Mouse (Mus musculus) kidney, adult 2 months (tissue): Measurements from ENCODE around the gene 2410002F23Rik. TPM values are rescaled to one million over a fixed set of nuclear protein-coding genes. Genes with fewer than 3 reads are reported as not detected.
"Not testable (repeated sequence)": the region's sequence is repeated elsewhere in the genome, so short reads cannot be mapped to it uniquely, and the experiment has no call there.

Source experiments
- DNase-seq: peaks from one replicate; pipeline ENCODE4 v3.0.0; 2021
- H3K27ac ChIP-seq: fragments of 200-500 bp; 2 replicates; pipeline ENCODE4 v1.5.1; 2012; ENCODE audit warnings: low read depth, low read length, control low read depth, inconsistent platforms; ENCODE audit not compliant: insufficient read depth
- H3K27me3 ChIP-seq: fragments of 200-500 bp; replicated peaks from 2 replicates; pipeline ENCODE4 v1.6.1; 2012; ENCODE audit warnings: mild to moderate bottlenecking, moderate library complexity, low read length, inconsistent platforms; ENCODE audit not compliant: control insufficient read depth, insufficient read depth
- H3K36me3 ChIP-seq: fragments of 200-500 bp; 2 replicates; pipeline ENCODE4 v1.6.1; 2012; ENCODE audit warnings: mild to moderate bottlenecking, moderate library complexity, low read length, inconsistent platforms; ENCODE audit not compliant: control insufficient read depth, insufficient read depth
- H3K4me1 ChIP-seq: fragments of 200-500 bp; 2 replicates; pipeline ENCODE4 v1.6.1; 2011; ENCODE audit warnings: low read length; ENCODE audit not compliant: control insufficient read depth, insufficient read depth
- H3K4me3 ChIP-seq: fragments of 200-500 bp; 2 replicates; pipeline ENCODE4 v1.5.1; 2011; ENCODE audit warnings: mild to moderate bottlenecking, low read depth, low read length, control low read depth; ENCODE audit not compliant: insufficient read depth
- CTCF ChIP-seq: fragments of 200-500 bp; conservative IDR thresholded peaks from 2 replicates; pipeline ENCODE4 v1.5.1; 2011; ENCODE audit warnings: low read depth, mild to moderate bottlenecking, control low read depth, low read length, moderate library complexity, mixed read lengths; ENCODE audit not compliant: insufficient read depth, insufficient read length
- POLR2A ChIP-seq: fragments of 200-500 bp; IDR thresholded peaks from one replicate; pipeline ENCODE4 v1.6.1; 2011; ENCODE audit warnings: low read depth, low read length, control low read depth
- WGBS: fragments of 180-500 bp; shearing (Covaris S2); methylation state at CpG from one replicate; pipeline ENCODE4 v1.1.7; 2018; 5-methylcytosine and 5-hydroxymethylcytosine counted together
- polyA plus RNA-seq: library from polyadenylated mRNA; depleted of rRNA; stranded (reverse); fragments of >200 nt; gene quantifications from 2 replicates; pipeline ENCODE4 v1.2.3, GENCODE M21; 2012; rRNA removed

Gene 2410002F23Rik
- 39.4 and 47.9 TPM in 2 replicates for polyA plus RNA-seq

GRCm38 (mm10) chr7:44246055-44246983 is at the start of gene 2410002F23Rik, which contains the start of gene 1700028J19Rik:
TSS of gene 2410002F23Rik (plus strand) at chr7:44246722.
TSS of gene 1700028J19Rik (minus strand) at chr7:44246695.
- Histone ChIP-seq H3K36me3 (no peaks in the 10 kb centered on the region), H3K4me1 (peaks cover 8% of the 10 kb centered on the region; the same call in 1 of the 2 replicates), H3K27me3 (no peaks in the 10 kb centered on the region), H3K4me3 (peak within 1 kb of the TSS; percentile 96), H3K27ac (peak within 1 kb of the TSS; percentile 90)
- peak; percentile 92 for DNase-seq
- peak; percentile 96 for TF ChIP-seq POLR2A
- TF ChIP-seq CTCF = no peak
- under 1% methylated on average over 62 of the region's 62 CpGs for WGBS

GRCm38 (mm10) chr7:44197891-44198290 is 48.6 kb upstream of the 2410002F23Rik start, which contains the start of gene Klk1b3:
TSS of gene Klk1b3 (plus strand) at chr7:44198191.
- H3K4me3 ChIP-seq = no peak within 1 kb of the TSS
- TF ChIP-seq POLR2A = no peak
- TF ChIP-seq CTCF = no peak
- 62% methylated on average over 3 of the region's 3 CpGs for WGBS
- H3K36me3 ChIP-seq = no peaks in the 10 kb centered on the region
- no peak within 1 kb of the TSS for H3K27ac ChIP-seq
- no peaks in the 10 kb centered on the region; the same call in 1 of the 2 replicates for H3K4me1 ChIP-seq
- DNase-seq = no peak
- H3K27me3 ChIP-seq = no peaks in the 10 kb centered on the region

GRCm38 (mm10) chr7:44207135-44207534 is 39.4 kb upstream of the 2410002F23Rik start, which contains the start of gene Klk1b4:
TSS of gene Klk1b4 (plus strand) at chr7:44207435.
- not testable (repeated sequence) for H3K4me3 ChIP-seq, DNase-seq, H3K36me3 ChIP-seq, H3K4me1 ChIP-seq, H3K27ac ChIP-seq, H3K27me3 ChIP-seq
- WGBS = 26% methylated on average over 3 of the region's 3 CpGs

GRCm38 (mm10) chr7:44208307-44208706 is 38.2 kb upstream of the 2410002F23Rik start:
- TF ChIP-seq CTCF (no peak), POLR2A (no peak)
- no peak overlapping the region for H3K4me3 ChIP-seq
- no peaks in the 10 kb centered on the region for H3K27me3 ChIP-seq
- no peaks in the 10 kb centered on the region for H3K36me3 ChIP-seq
- H3K27ac ChIP-seq = no peak overlapping the region
- DNase-seq = no peak
- 80% methylated on average over 3 of the region's 3 CpGs for WGBS
- no peaks in the 10 kb centered on the region for H3K4me1 ChIP-seq

GRCm38 (mm10) chr7:44215645-44216044 is 30.9 kb upstream of the 2410002F23Rik start, which contains the start of gene Klk1b5:
TSS of gene Klk1b5 (plus strand) at chr7:44215945.
- TF ChIP-seq CTCF (no peak), POLR2A (no peak)
- H3K27me3 ChIP-seq = no peaks in the 10 kb centered on the region
- 68% methylated on average over 1 of the region's 1 CpGs for WGBS

GRCm38 (mm10) chr7:44221601-44222000 is 24.9 kb upstream of the 2410002F23Rik start:
- 83% methylated on average over 9 of the region's 10 CpGs for WGBS
- DNase-seq, H3K36me3 ChIP-seq, H3K27ac ChIP-seq, H3K4me3 ChIP-seq, H3K4me1 ChIP-seq, H3K27me3 ChIP-seq: not testable (repeated sequence)

More at GRCm38 (mm10) chr7:44215645-44216044, 30.9 kb upstream of the 2410002F23Rik start, which contains the start of gene Klk1b5:
- Histone ChIP-seq H3K4me1 (0 out of 2 replicates have a peak, but pooled peaks cover 2% of the 10 kb centered on the region), H3K4me3 (no peak within 1 kb of the TSS), H3K36me3 (no peaks in the 10 kb centered on the region), H3K27ac (no peak within 1 kb of the TSS)
- DNase-seq = no peak

GRCm38 (mm10) chr7:44222335-44222734 is 24.2 kb upstream of the 2410002F23Rik start:
- not testable (repeated sequence) for DNase-seq, H3K27me3 ChIP-seq, H3K27ac ChIP-seq, H3K4me3 ChIP-seq, H3K36me3 ChIP-seq, H3K4me1 ChIP-seq
- WGBS = 82% methylated on average over 6 of the region's 6 CpGs
